Mouse (Mus musculus) kidney, postnatal 10 days (tissue): ENCODE measurements at regions not wholly inside any gene's neighbourhood (a gene's known extent, or its start where the extent isn't known, plus 50 kb on each side); places are given as distances from the start of the nearest gene placed in this dataset.
A peak's percentile ranks its signal among the peaks of the same experiment; 100 is the strongest.
"Not testable (repeated sequence)": the region's sequence is repeated elsewhere in the genome, so short reads cannot be mapped to it uniquely, and the experiment has no call there.

ENCODE experiments used
- DNase-seq: peaks from one replicate; pipeline ENCODE4 v3.0.0; 2021; ENCODE audit warnings: mixed read lengths

GRCm38 (mm10) chr12:56058463-56058862 is 222.3 kb downstream of the Brms1l start:
- DNase-seq: peak; percentile 90

DNA sequence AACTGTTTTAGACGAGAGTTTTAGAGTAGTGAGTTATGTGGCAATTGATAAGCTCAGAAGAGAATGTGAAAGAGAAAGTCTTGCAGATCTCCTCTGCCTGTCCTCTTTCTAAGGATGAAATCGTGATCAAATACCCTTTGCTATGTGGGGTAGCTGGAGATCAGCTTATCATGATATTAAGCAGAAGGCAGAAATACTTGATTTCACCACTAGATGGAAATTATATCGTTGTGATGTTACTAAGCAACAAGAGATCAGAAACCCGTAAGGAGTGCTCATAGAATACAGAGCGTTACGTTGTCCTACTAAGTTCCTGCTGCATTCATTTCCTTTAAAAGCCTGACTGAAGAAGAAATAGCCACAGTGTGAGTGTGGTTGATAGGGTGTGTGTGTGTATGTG is 219.3 kb downstream of the Brms1l start:
- no peak for DNase-seq

DNA sequence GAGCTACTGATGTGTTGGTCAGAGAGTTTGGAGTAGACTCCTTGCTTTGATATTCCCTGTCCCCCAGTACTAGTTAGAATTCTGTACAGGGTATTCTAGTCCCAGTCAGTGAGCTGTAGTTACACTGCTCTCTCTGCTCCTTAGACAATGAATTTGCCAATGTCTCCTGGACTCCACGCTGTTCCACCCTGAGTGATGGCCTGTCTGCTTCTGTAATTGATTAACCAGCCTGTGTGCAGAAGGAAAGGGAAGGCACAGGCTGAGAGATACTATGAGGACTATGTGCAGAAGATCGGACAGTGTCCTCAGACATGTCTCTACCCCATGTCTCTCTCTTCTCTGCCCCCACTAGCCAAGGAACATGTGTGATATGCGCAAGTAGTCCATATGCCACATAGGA is 209.9 kb downstream of the Brms1l start:
- no peak for DNase-seq

DNA sequence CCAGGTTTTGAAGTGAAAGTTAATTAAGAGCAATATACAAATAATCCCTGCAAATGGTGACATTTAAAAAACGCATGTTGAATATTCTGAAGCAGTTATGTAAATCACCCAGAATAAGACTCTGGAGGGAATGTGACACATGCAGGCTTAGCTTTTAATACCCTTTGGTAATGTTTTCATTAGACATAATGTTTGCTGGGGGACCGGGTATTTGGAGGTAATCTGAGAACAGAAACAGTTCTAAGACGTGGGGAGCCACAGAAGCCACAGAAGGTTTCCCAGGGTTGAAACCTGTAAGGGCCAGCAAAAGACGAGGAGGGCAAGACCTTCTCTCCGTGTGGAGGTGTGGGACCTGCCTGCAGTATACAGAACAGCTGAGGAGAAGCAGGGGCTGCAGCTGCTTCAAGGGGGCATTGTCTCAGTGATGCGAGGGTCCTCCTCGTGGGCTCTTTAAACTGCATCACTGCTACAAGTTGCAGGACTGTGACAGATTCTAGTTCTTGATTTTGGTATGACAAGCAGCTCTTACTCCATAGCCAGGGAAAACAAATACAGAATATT is 184.9 kb downstream of the Brms1l start:
- no peak for DNase-seq

GRCm38 (mm10) chr12:56020547-56020946 is 184.4 kb downstream of the Brms1l start:
- DNase-seq: no peak

DNA sequence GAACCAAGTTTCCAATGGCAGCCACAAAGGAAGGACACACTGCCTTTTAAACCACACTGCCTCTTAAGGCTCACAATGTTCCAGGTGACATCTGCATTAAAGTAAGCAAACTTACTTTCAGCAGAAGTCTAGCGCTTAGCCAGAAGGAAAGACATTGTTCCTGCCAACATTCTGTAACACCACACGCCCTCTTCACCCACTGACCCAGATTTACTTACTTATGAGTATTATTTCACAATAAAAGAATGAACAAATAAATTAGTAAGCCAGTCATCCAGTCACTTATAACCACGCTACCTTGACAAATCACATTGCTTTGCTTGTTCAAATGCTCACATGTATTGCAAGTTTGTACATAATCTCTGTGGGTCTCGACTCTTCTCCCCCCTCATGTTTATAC is 173.9 kb downstream of the Brms1l start:
- DNase-seq: no peak

GRCm38 (mm10) chr12:56005846-56006245 is 169.7 kb downstream of the Brms1l start:
- DNase-seq: no peak

- DNase-seq: no peak
These were observed 169.2 kb downstream of the Brms1l start for GRCm38 (mm10) chr12:56005321-56005720.

DNA sequence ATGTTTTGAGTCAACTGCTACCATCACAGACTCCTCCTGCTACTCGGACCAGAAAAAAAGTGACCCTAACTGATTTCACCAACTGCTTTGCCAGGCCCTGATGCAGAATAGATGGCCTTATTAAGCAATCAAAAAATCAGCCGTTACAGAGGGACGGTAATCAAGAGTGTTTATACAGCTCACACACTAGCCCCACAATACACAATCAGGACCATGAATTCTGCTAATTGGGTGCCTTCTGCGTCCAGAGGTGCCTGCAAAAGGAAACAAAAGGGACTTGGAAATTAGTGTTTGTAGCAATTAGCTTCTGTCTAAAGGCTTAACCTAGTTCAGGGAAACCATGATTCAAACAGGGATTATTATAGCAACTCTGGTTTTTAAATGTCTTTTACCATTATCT is 168.4 kb downstream of the Brms1l start:
- DNase-seq: no peak

DNA sequence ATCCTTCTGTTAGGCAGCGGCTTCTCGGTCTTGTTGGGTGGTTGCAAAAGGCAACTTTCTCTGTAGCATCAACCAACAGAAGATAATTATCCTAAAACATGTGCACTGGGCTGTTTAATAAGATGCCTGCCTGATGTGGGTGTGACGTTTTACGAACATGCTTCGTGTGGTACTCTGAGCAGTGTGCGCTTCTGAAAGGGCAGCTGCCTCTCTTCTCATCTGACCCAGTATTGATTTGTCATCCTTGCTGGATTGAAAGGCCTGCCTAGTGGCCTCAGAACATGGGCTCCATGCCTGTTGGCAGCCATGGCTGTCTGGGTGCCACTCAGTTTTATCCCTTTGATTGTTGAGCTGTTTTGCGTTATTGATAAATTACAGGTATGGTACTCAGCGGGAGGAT is 167.4 kb downstream of the Brms1l start:
- DNase-seq: no peak

DNA sequence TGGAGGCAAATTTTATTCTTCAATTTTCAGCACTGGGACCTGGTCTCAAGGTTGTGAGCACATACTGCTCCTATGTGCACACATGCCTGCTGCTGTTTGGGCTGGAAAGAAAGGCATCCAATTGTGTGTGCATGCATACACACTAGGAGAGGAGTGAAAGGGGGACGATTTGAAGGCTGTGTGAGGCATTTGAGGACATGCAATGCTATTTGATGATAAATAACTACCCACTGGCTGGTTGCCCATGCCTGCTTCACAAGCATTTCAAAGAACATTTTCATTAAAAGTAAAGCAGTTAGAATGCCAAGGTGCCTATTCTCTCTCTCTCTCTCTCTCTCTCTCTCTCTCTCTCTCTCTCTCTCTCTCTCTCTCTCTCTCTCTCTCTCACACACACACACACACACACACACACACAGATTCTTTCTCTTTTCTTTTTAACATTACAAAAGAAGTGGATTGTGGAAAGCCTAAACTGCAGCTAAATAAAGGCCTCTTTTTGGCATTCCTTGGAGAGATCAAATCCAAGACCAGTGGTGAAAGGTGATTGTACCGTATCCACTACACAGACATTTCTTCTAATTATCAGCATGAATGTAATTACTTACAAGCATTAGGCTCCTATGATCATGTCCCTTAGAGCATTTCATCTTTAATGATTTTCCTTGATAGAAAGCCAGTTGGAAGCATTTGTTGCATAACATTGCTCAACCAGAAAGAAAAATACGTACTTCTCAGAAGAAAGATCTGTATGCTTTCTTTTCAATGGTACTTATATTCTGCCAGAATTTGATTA is 160.7 kb downstream of the Brms1l start:
- DNase-seq: no peak

DNA sequence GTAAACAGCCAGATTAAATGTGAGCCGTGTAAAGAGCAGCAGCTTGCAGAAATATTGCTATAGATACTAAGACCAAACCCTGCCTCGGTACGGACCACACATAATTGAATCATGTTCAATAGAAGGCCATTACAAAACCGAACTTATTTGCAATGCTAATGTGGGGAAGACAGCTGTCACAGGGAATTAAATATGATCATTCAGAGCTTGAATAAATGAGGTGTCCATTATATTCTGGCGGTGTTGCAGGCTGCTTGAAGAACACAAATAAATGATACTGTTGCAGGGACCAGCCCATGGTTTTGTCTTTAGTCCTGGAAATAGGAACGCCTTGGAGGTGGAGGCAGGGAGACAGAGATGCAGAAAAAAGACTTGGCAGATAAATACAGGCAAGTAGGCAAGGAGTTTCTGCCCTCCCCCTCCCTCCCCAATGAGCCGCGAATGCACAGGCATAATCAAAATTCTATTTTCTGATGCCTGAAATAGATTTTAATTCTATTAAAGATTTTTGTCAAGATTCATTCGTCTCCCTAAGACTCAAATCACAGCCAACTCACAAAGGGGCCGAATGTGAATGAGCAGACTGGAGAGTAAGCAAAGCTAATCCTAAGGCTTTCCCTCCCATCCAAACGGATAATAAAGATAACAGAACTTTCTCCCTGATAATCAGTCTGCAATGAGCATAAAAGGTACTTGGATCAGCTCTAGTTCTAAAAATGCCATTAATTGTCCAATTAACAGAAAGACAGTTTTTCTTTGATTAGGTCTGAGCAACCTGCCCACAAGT is 147.6 kb downstream of the Brms1l start:
- DNase-seq: no peak

DNA sequence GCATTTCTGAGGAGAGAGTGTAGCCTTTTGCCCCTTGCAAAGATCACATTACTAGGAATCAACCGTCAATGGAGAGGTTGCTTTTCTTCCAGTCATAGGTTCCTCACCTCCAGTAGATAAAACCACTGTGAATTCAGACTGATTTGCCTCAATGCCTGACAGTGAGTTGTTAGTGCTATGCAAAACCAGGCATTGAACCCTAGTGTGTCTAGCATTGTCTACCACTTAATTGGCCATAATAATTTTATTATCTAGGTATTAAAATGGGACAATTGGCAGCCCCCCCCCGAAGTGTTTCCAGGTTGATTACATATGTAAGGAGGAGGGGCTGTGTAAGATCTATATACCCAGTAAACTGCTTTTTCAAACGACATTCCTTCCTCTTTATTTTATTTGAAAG is 147.0 kb downstream of the Brms1l start:
- no peak for DNase-seq

DNA sequence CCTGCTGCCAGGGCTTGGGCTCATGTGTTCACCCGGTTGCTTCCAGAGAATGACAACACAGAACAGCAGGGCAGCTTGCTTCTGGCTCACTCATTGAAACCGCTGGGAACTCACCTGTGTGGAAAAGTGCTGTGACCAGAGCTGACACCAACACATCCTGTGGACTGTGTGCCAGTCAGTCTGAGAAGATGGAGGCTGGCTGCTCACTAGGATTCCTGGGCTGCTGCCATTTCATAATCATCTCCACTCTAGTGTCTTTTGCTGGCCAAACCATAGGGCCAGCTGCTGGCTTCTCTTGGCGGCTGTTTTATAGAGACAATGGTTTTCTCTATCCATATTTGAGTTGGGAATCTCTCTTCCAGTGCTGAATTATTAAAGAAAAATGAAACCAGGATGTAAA is 138.1 kb downstream of the Brms1l start:
- DNase-seq: no peak

DNA sequence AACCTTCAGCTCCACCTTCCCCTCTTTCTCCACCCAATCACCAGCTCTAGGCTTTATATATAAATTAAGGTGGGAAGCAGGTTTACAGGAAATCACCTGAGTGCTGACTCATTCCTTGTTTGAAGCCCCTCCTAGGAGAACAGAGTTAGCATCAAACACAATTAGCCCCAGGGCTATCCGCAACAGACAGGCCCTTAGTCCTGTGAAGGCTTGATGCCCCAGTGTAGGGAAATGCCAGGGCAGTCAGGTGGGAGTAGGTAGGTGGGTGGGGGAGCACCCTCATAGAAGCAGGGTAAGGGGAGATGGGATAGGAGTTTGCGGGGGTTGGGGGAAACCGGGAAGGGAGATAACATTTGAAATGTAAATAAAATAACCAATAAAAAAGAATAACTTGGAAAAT is 123.2 kb downstream of the Brms1l start:
- DNase-seq: not testable (repeated sequence)

GRCm38 (mm10) chr12:55940566-55940965 is 104.4 kb downstream of the Brms1l start:
- DNase-seq: no peak

DNA sequence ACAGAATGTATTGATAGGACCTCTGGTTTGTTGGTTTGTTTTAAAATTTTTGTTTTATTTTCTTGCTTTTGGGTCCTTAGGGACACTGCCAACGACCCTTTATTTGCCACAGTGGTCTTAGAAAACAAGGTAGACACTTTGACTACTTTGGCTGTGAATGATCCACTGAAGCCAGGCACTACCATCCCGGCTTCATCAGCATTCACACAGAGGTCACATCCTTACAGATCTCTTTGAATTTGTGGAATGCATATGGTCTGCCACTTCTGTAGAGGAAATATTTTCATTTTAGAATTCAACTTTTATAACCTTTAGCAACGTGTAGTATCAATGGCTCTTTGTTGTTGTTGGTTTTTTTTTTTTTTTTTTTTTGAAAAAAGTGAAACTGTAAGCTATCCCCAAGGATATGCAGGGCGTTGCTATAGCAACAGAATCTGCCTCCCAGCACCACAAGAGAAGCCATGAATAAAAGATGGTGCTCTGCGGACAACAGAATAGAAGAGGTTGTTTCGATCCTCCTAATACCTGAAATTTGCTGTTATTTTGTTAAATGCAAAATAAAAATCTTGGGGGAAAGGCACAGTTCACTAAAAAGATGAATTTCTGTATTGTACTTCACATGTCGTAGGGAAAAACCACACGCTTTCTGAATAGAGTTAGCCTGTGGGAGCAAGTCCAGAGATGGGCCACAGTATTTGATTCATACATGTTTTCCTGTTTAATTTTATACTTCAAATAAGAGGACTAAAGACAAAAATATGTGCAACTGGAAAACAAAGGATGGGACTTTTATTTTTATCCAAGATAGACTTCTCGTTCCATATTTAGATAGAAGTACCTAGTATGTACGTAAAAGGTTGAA is 103.4 kb downstream of the Brms1l start:
- no peak for DNase-seq

GRCm38 (mm10) chr12:55934172-55934571 is 98.0 kb downstream of the Brms1l start:
- no peak for DNase-seq

DNA sequence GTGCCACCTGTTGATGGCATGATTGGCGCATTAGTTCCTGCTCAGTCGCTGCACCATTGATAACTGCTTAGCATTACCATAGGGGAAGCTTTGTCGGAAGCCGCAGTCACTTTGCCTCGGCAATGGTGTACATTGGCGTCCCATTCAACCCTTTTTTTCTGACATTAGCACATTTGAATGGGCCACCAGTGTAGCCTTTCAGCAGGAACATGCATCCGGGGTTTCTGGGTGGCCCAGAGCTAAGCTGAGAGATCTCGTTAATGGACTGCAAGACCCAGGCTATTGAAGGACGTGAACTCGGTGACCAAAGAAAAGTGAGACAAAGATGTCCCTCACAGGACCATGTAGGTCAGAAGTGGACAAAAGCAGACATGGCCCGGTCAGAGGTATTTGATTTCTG is 97.3 kb downstream of the Brms1l start:
- DNase-seq: no peak

GRCm38 (mm10) chr12:55930468-55930867 is 94.3 kb downstream of the Brms1l start:
- DNase-seq: no peak

GRCm38 (mm10) chr12:55926974-55927321 is 90.8 kb downstream of the Brms1l start:
- no peak for DNase-seq

DNA sequence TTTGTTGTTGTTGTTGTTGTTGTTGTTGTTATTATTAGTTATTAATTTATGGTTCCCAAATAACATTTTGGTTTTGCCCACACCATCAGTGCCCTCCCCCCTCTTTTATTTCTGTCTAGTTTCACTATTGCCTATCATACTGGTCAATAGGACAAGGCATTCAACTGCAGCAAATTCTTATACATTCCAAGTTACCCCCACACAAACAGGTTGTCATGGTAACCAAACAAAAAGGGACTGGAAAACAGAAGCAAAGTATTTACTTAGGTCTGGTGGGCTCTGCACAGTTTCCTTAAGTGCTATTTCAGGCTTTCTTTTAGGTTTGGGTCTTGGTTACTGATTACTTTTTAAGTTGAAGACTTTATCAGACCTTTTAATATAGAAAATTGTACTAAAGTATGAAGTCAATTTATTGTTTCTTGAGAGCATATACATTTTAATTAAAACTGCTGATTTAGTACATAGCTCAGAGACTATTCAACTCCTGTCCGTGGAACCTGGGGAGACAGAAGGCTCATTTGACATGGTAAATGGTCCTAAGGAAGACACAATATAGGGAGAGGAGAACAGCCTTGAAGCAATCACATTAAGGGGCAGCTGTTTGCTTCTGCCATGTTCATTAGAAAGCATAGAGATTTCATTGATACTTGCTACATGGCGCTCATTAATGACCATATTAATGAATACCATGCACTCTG is 90.3 kb downstream of the Brms1l start:
- DNase-seq: no peak
